Mouse (Mus musculus): ENCODE data around the gene Lbh. TPM values are rescaled to one million over a fixed set of nuclear protein-coding genes. Genes with fewer than 3 reads are reported as not detected.

The Lbh gene
- 10 to 100 TPM; 54.3 to 54.9 TPM for total RNA-seq (2021)

DNA sequence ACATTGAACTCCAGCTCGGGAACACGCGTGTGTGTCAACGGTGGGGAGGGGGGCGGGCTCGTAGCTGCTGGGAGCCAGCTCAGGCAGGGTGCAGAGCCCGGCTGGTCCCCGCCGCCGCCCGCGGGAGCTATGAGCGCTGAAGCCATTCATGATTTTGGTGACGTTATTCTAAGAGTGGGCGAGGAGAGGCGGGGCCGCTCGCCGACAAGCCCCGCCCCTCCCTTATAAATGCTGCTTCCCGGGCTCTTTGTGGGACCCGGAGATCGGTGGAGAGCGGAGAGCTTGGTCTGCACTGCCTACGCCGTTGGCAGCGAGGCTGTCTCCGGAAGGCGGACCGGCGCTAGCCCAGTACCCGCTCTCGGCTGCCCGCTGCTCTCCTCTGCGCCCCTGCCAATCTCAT lies at the start of gene Lbh:
Gene Lbh (plus strand): TSS at position 253 of the 400 bp plus-strand sequence.
- DNase-seq, result peak; percentile 96
- intact Hi-C loops (cut with DNase I), result no loop called here

DNA sequence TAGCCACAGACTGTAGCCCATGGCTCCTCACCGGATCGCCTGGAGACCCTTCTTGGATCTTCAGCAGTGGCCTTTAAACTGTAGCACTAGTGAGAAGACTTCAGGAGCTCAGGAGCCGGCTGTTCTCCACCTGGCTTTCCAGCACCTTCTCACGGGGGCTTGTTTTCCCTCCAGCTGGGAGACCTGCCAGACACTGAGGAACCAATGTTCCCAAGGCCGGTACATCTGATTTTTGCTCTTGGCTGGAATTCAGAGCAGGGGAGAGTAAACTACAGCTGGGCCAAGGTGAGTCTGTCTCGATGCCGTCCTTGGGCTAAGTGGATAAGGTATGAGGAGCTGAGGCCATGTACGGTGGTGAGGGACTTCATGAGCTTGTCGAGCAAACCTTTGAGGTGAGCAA lies 39.1 kb upstream of the Lbh start:
- DNase-seq, result no peak
- intact Hi-C loops (cut with DNase I), result no loop called here

DNA sequence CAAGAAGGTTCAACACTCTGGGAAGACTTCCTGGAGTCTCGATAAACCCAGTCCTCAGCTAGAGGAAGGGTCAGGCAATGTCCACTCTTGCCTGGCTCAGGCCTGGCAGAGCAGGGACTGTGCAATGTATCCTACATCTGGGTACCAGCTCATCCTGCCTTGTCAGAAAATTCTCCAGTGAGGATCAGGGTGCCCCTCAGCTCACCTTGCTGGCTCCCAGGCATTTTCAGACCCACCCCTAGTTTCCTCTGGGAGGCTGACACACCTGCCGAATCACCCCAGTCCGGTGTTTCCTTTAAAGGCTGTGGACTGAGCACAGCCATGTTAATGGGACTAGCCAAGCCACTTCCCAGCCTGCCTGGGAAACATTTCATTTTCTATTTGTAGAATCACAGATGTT lies 37.9 kb upstream of the Lbh start:
- intact Hi-C loops (cut with DNase I), result no loop called here
- DNase-seq, result no peak

DNA sequence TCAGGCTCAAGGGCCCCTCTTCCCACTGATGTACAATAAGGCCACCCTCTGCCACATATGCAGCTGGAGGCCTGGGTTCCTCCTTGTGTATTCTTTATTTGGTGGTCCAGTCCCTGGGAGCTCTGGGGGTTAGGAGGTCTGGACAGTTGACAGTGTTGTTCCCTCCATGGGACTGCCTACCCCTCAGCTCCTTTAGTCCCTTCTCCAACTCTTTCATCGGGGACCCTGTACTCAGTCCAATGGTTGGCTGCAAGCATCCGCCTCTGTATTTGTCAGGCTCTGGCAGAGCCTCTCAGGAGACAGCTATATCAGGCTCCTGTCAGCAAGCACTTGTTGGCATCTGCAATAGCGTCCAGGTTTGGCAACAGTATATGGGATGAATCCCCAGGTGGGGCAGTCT lies 37.1 kb upstream of the Lbh start:
- intact Hi-C loops (cut with DNase I), result no loop called here
- DNase-seq, result no peak

DNA sequence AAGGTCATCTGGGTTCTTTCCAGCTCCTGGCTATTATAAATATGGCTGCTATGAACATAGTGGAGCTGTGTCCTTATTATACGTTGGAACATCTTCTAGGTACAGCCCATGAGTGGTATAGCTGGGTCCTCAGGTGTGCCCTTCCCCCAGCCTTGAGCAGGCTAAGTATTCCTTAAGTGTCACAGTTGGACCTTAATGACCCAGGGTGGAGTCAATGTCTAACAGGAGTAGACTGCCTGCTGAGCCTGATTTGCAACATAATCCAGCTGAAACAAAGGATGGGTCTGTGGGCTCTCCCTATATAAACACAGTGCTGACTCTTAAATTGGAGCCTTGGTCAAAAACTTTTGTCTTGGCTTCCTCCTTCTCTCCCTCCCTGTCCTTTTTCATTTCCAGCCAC lies 36.3 kb upstream of the Lbh start:
- intact Hi-C loops (cut with DNase I), result no loop called here
- DNase-seq, result no peak

DNA sequence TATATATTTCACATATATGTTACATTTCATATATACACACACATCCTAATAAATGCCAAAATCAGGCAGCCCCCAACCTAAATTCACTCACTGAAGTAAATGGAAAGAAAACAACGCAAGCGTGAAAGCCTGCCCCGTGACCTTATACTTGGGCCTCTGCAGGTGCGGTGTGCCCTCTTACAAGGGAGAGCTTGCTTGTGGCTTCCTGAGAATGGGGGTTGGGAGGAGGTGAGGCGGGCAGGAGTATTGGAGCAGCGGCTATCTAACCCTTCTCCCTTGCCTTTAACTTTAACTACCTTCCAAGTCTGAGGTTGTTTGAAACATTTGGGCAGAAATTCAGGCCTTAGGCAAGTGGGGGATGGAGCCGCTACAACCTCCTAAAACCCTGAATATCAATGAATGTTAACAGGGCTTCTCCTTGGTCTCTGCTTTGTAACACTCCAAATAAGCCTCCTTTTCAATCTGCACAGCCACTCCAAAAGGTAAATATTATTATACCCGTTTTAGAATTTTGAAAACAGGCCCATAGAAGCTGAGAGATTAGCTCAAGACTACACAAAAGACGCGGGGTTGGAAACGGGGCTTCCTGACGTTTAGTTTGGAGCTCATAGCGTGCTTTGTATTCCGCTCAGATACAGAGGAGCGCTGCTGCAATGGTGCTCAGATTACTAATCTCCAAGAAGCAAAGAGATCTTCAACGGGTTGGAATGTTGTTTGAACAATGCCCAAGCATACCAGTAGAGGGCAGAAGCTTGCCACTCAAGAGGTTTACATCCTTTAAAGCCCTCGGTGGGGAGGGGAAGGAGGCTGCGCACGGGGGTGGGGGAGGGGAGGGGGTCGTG lies 28.3 kb upstream of the Lbh start:
- DNase-seq, result peak; percentile 68
- intact Hi-C loops (cut with DNase I), result loop anchor here (10.0 kb wide), 1 partner anchor 405 kb away; no protein-coding TSS in a partner anchor

DNA sequence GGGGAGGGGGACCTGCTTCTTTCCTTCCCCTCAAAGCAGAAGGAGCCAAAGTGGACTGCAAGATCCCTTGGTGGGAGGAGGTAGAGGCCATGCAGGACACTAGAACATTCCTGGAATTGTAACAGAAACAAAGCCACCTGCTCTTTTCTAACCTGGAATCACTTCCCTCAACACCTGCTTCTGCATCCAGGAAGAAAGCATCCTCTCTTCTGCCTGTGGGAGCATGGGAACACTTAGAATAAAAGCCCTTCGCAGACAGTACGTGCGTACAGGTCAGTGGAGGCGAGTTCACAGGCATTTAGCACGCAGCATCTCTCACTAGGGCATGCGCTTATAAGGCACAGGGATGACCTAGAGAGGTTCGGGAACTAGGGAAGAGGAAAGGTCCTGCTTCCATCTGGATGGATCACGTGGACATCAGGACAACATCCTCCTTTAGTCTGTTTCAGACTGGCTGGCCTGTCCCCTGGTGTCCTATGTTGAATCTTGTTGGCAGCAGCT lies 27.7 kb upstream of the Lbh start:
- intact Hi-C loops (cut with DNase I), result loop anchor here (10.0 kb wide), 1 partner anchor 404 kb away; no protein-coding TSS in a partner anchor
- no peak for DNase-seq

DNA sequence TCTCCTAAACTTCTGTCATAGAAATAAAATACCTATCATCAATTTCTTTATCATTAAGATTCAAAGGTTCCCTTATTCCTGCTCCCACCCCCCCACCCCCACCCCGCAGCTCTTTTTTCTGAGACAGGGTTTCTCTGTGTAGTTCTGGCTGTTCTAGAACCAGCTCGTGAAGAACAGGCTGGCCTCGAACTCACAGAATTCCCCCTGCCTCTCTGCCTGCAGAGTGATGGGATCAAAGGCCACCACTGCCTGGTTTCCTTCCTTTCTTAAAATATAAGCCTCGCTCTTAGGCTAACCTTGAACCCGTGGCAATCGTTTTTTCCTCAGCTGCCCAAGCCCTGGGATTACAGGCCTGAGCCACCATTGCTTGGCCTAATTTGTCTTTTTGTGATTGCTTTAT lies 26.5 kb upstream of the Lbh start:
- no peak for DNase-seq
- intact Hi-C loops (cut with DNase I), result loop anchor here (10.0 kb wide), 1 partner anchor 403 kb away; no protein-coding TSS in a partner anchor

DNA sequence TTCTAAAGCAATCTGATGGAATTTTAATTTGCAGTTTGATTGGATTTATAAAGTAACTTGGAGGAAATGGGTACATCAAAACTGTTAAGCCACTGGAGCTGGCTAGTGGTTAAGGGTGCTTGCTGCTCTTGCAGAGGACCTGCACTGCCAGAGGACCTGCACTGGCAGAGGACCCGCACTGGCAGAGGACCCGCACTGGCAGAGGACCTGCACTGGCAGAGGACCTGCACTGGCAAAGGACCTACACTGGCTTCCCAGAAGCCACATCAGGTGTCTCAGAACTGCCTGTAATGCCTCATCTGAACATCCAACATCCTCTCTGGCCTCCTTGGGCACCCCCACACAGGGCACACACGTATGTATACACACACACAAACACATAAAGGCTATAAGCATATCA lies 22.6 kb upstream of the Lbh start:
- no peak for DNase-seq
- intact Hi-C loops (cut with DNase I), result loop anchor here (10.0 kb wide), 1 partner anchor 399 kb away; no protein-coding TSS in a partner anchor

DNA sequence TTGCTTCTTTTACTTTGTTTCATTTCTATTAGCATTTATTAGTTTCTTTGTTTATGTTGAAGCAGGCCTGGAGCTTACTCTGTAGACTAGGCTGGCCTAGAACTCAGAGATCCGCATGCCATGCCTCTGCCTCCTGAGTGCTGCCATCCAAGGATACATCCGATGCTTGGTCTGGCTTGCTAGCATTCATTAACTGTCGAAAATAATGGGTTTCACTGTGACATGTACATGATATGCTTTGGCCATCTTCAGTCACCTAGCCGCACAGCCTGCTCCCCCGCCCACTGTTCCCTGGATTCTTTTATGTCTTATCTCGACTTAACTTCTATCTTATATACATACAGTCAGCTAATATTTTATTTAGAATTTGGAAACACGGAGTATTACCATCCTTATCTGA lies 21.0 kb upstream of the Lbh start:
- intact Hi-C loops (cut with DNase I), result loop anchor here (10.0 kb wide), 1 partner anchor 398 kb away; no protein-coding TSS in a partner anchor
- no peak for DNase-seq

DNA sequence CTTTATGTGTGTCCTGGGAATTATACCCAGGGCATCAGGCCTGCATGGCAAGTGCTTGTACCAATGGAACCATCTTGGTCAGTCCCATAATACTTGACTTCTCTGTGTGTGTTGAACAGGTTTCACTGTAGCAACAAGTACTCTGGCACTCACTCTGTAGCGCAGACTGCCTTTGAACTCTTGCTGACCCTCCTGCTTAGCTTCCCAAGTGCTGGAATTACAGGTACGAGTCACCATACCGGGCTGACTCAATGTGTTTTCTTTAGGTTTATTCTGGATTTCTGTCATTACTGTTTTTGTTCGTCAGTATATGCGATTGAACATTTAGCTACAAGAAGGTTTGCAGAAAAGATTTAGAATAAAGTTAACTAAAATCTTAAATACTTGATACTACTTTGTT lies 20.1 kb upstream of the Lbh start:
- intact Hi-C loops (cut with DNase I), result loop anchor here (10.0 kb wide), 1 partner anchor 397 kb away; no protein-coding TSS in a partner anchor
- DNase-seq, result no peak

DNA sequence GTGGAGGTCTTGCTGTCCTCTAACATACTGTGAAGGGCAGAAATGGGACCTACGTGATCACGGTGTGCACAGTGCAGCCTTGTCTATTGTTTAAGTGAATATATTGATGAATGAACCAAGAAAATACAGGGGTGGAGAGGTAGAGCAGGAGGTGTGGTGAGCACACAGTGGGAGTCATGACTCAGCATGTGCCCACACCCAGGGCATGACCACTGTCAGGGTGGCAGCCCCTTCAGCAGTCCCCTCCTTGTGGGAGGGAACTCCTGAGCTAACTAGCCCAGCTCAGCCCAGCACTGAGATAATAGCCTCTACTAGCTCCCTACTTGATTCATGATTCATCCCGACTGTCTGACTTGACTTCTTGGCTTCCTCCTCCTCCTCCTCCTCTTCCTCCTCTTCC lies 19.3 kb upstream of the Lbh start:
- intact Hi-C loops (cut with DNase I), result loop anchor here (10.0 kb wide), 1 partner anchor 396 kb away; no protein-coding TSS in a partner anchor
- no peak for DNase-seq

DNA sequence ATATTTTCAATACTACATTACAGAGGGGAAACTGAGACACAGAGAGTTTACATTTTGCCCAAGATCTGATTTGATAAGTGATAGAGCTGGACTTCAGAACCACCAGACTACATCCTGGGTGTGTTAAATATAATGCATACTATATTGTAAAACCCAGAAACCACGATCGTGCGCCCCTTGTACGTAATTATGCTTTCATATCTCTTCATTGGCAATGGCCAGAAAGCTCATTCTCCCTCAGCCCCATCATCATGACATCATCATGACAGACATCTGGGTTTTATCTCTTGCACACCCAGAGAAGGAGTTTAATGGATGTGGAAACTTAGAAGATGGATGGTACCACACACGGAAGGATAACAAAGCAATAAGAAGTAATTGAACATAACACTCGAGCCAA lies 17.1 kb upstream of the Lbh start:
- intact Hi-C loops (cut with DNase I), result no loop called here
- no peak for DNase-seq

DNA sequence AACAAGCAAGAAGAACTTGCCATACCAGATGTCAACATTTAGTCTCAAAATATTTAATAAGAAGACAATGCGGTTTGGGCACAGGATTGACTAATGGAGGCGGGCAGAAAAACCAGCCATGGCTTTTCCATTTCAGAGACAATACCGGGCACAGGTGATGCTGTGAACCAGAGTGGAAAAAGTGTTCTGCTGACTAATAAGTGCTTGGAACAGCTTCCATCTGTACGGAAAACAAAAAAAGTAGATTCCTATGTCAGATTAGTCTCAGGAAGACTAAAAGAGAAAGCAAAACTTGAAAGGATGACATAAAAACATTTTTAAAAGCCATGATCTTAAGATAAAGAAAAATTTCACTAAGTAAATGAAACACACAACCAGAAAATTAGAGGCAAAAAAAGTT lies 16.4 kb upstream of the Lbh start:
- DNase-seq, result no peak
- intact Hi-C loops (cut with DNase I), result no loop called here

DNA sequence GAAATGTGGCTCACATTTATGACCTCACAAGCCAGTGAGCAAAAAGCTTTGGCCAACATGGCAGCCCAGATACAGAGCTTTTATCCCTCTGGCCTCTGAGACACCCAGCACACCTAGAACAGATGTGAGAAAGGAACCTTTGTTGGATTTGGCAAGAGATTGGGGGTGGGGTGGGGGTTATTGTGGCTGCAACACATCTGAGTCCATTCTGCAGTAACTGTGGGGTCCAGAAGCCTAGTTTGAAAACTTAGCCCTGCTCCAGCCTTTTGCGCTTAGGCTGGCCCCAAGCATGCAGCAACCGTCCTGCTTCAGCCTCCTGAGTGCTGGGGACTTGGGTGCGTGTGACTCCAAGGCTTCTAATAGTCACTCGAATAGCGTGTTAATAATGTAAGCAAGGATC lies 14.8 kb upstream of the Lbh start:
- no peak for DNase-seq
- intact Hi-C loops (cut with DNase I), result no loop called here

DNA sequence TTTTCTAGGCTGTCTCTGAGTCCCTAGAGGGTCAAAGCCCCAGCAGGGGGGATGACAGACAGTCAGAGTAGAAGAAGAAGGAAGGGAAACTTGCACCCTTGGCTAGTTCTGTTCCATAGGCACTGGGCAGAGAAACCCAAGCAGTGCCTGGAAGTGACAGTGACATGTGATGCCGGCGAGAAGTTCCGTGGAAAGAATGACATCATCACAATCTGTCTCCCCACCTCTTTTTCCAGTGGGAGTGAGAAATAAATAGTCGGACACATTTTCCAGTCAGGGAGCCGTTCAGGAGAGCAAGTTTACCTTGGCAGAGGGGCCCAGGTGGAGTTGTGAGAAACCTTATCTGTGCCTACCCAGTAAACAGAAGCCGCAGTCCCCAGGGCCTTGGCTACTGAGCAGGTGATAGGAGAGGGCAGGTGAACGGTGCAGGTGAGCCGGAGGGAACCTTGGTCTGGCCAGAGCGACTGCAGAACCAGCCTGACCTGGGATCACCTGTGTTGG lies 14.1 kb upstream of the Lbh start:
- no peak for DNase-seq
- intact Hi-C loops (cut with DNase I), result no loop called here

DNA sequence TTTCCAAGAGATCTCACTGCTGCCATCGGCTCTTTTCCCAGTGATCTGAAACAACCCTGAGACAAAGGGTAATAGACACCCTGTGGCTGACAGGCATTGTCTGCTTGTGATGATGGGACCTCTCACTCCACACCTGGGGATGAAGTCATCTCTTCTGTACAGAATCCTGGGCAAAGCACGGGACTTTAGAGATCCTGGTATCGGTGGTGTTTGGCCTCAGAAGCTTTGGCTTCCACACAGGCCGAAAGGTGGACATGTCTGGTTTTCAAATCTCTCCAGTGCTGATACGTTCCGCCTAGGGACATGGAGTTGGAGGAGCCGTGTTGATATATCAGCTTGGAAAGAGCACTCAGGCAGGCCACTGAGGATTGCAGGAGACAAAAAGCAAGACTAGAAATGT lies 13.2 kb upstream of the Lbh start:
- no peak for DNase-seq
- intact Hi-C loops (cut with DNase I), result no loop called here

DNA sequence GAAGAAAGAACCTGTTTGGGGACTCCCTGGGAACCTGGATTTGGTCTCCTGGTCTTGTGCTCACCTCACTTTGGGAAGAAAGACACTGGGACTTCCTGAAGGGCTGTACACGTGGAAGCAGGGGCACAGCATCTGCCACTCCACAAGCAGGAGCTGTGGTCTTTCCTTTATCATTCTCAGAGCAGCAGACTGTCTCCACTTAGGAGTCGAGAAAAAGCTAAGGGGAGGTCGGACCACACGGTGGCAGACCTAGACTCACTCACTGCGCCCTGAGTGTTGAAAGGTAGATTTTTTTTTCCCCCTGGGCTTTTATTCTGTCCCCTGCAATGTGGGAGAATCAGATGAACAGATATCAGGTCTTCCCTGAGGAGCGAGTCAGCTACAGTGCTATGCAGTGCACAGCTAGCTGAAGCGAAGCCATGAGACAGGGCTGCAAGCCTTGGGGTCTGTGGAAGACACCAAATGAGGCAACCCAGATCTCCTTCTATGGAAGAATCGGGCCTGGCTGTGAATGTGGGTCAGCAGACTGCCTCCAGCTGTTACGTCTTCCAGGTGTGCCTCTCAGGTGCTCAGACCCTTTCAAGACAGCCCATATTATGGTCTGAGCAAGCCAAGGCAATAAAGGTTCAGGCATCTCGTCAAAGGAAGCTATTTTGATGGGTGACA lies 11.7 kb upstream of the Lbh start:
- intact Hi-C loops (cut with DNase I), result no loop called here
- DNase-seq, result no peak

DNA sequence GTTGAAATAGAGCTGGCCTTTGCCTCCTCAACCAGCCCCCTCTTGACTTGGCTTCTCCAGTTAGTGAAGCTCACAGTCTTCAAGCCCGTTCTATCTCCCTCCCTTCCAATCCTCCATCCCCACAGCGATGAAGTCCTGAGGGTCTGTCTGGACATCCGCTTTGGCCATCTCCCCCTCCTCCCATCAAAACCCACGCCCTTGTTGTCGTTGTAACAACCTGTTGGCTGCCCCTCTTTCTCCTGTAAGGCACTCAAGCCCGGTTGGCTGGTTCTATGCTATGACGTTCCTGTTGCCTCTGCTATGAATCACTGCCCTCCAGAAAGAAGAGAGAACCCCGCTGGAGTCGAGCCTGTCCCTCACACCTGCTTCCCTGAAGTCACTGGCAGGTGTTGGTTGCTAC lies 10.9 kb upstream of the Lbh start:
- intact Hi-C loops (cut with DNase I), result no loop called here
- no peak for DNase-seq

DNA sequence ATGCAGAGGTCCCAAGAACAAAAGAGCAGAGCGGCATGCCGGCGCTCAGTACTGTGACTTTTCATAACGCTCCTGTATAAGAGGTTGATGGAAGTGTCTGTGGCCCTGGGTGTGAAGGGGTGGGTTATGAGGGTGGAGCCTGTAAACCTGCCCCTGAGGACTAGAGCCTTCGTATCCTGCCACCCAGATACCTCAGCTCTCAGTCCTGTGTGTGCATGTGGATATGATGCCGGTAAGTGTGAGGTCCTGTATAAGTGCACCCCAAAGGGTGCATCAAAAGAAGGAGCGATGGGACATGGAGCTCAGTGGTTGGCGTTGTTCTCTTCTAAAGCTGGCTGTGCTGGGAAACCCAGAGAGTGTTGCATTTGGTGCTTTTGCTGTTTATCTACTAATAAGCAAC lies 10.3 kb upstream of the Lbh start:
- intact Hi-C loops (cut with DNase I), result no loop called here
- DNase-seq, result no peak

DNA sequence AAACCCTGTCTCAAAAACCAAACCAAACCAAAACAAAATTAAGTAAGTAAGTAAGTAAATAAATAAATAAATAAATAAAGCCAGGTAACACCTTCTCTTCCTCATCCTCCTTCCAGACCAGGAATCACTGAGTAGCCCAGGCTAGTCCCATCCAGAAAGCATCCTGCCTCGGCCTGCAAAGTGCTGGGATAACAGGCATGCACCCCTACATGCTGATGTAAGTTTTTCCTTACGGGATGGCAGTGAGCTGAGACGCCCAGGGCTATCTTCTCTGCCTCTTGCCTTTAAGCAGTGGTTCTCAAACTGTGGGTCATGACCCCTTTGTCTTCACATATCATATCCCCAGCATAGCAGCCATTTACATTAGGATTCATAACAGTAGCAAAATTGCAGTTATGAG lies 9.5 kb upstream of the Lbh start:
- no peak for DNase-seq
- intact Hi-C loops (cut with DNase I), result no loop called here

Data from left cerebral cortex, postnatal 4 days (tissue).